Mouse (Mus musculus): ENCODE data around the gene Il15. TPM values are rescaled to one million over a fixed set of nuclear protein-coding genes. Genes with fewer than 3 reads are reported as not detected.

Gene Il15
- total RNA-seq, 2 experiments from 2014 or later: 3.4 to 3.6 TPM

DNA sequence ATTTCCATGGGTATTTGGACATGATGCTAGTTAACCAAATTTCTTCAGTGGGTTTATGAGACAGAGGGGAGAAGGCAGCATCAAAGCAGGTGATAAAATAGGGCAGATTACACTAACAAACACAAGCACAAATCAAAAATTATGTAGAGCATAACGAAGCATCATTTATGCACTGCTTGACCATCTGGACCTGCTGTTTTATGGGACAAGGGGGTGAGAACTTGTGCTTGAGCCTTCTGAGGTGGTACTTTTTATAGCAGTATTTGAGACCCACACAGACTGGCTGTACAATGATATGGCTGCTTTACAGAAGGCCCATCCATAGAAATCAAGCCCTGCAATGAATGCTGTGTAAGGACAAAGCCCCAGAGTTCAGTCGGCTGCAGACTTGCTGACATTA, 46.9 kb downstream of the Il15 start:
- no peak for DNase-seq

DNA sequence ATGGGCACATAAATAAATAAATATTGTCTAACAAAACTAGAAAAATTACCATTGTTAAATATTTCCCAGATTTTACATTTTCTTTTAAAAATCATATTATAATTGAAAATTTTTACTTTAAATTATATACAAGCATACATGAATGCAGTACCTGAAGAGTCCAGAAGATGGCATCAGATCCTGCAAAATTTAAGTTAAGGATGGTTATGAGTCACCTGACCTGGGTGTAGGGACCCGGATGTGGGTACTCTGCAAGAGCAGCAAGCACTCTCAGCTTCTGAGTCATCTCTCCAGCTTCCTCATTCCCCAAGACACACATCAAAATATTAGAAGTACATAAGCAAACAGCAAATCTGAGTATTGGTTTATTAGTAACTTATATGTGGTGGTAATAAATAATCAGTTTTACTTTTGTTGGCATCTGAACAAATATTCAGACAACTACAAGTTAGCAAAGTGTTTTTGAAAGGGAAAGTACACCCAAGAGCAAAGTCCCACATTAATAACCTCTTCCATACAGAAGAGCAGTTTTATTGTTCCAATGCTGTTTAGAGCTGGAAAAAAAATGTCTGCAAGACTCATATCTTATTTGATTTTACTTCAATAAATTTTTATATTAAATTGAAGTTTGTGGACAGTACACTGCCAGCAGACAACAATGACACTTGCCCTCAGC, 51.6 kb downstream of the Il15 start:
- no peak for DNase-seq

- no peak for DNase-seq
These were observed 53.7 kb downstream of the Il15 start for GRCm38 (mm10) chr8:82349299-82349698.

DNA sequence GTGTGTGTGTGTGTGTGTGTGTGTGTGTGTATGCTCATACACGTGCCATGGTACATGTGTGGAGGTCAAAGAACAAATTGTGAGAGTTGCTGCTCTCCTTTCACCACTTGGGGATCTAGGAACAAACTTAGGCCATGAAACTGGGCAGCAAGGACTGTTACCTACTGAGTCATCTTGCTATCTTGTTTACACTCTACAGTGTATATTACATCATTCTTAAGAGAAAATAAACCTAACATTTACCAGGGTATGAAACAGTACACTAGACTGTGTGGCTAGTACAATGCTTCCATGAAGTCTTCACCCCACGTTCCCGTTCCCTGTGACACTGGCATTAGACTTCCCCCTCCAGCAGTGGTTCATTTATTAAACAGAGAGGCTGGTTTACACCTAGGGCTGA, 56.5 kb downstream of the Il15 start:
- DNase-seq: no peak

GRCm38 (mm10) chr8:82331675-82332234, 71.3 kb downstream of the Il15 start:
- no peak for DNase-seq

DNA sequence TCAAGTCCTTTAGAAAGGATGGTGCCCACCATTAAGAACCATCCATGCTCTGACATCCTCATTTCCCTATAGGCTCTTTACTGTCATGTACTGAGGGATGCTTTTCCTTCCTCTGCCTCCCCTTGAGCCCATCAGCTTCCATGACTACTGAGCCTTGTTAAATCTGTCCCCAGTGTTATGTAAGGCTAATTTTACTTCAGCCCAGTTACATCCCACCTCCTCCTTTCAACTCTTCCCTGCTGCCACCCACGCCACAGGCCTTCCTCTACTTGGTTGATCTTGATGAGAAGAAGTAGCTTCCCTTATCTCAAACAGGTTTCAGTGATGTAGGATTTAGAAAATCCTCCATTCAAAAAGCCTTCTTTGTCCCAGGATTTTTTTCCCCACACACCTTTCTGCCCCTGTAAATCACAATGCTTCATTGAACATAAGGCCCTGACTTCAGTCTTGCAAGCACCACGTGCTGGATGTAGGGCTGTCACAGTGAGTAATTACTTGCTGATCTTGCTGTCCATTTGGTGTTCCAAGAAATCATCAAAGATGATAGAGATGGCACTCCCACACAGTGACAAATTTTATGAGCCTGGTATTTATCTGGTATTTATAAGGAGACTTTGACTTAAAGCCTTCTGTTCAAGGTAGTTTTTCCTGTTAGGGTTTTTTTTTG, 74.9 kb downstream of the Il15 start:
- no peak for DNase-seq

- no peak for DNase-seq
These were observed 77.0 kb downstream of the Il15 start for GRCm38 (mm10) chr8:82326061-82326460.

- DNase-seq: no peak
These were observed 77.4 kb downstream of the Il15 start for GRCm38 (mm10) chr8:82325586-82325985.

GRCm38 (mm10) chr8:82317446-82317845, 85.6 kb downstream of the Il15 start:
- no peak for DNase-seq

GRCm38 (mm10) chr8:82306424-82306823, 96.6 kb downstream of the Il15 start:
- no peak for DNase-seq

- DNase-seq: no peak
These were observed 106.8 kb downstream of the Il15 start for GRCm38 (mm10) chr8:82296256-82296655.

DNA sequence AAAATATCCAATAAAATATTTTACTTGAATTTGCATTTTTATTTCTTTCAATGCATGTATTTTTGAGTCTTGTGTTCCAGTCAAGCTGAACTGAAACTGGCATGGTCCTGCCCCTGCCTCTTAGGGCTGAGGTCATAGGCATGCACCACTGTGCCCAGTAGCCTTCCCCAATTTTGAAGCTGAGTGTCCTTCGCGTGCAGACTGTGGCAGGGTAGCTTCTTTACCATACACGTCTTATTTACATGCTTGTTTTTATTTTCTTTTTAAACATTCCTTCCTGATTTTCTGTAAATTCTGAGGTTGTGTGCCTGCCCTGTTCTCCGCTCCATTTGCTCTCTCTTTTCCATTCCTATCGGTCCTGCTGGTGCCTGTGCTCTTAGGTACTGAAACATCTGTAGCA, 111.4 kb downstream of the Il15 start:
- DNase-seq: no peak

DNA sequence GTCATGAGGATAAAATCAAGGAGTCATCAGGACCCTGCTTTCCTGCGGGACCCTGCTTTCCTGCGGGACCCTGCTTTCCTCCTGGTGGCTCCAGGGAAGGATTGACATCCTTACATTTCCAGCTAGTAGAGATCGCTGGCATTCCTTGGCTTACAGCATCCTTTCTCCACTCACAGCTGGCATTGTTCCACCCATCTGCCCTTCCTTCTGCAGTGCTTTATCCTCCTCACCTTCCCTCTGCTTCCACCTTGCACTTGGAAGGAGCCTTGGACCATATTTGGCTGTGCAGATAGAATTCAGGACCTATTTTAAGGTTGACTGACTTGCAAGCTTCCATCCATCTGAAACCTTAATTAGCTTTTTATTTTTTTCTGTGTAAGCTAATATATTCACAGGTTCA, 117.2 kb downstream of the Il15 start:
- no peak for DNase-seq

- no peak for DNase-seq
These were observed 121.0 kb downstream of the Il15 start for GRCm38 (mm10) chr8:82281995-82282394.

Data from gastrocnemius, postnatal 10 days (tissue).